Mouse (Mus musculus) kidney, adult 11 months (tissue): ENCODE data around the gene Cldn9.

Experiments used
- DNase-seq: peaks from one replicate; pipeline ENCODE4 v3.0.0; 2022

Cldn9 gene

GRCm38 (mm10) chr17:23644613-23645495 lies 39.0 kb downstream of the Cldn9 start, which contains the start of gene Mmp25:
Mmp25 (minus strand) TSS chr17:23645277.
- no peak for DNase-seq
